Mouse (Mus musculus) CD4-positive helper T cell, adult 2 months (primary cell): Measurements from ENCODE around the gene Rrp7a.

ENCODE experiments used
- DNase-seq: peaks from one replicate; pipeline ENCODE4 v3.0.0-alpha.2; 2012; ENCODE audit warnings: low read depth, missing footprints, low spot score

The Rrp7a gene

GRCm38 (mm10) chr15:83111874-83112273, 10.7 kb downstream of the Rrp7a start:
- DNase-seq: no peak

- DNase-seq: no peak
These were observed 11.3 kb downstream of the Rrp7a start for GRCm38 (mm10) chr15:83111290-83111689.

- DNase-seq: no peak
These were observed 14.8 kb downstream of the Rrp7a start for GRCm38 (mm10) chr15:83107814-83108213.

GRCm38 (mm10) chr15:83106426-83106825, 16.2 kb downstream of the Rrp7a start:
- no peak for DNase-seq

- no peak for DNase-seq
These were observed 19.5 kb downstream of the Rrp7a start for GRCm38 (mm10) chr15:83103111-83103510.

GRCm38 (mm10) chr15:83100332-83100662, 22.3 kb downstream of the Rrp7a start:
- DNase-seq: no peak

- peak; percentile 92 for DNase-seq
These were observed 22.9 kb downstream of the Rrp7a start for GRCm38 (mm10) chr15:83099533-83100331.

GRCm38 (mm10) chr15:83095950-83096349, 26.7 kb downstream of the Rrp7a start:
- peak; percentile 28 for DNase-seq

- no peak for DNase-seq
These were observed 28.9 kb downstream of the Rrp7a start for GRCm38 (mm10) chr15:83093687-83094086.

- no peak for DNase-seq
These were observed 31.7 kb downstream of the Rrp7a start for GRCm38 (mm10) chr15:83090874-83091273.

GRCm38 (mm10) chr15:83089429-83089605, 33.3 kb downstream of the Rrp7a start, which contains the start of gene Serhl:
Serhl (plus strand) TSS chr15:83089506.
- no peak for DNase-seq

GRCm38 (mm10) chr15:83088495-83089428, 33.8 kb downstream of the Rrp7a start:
- no peak for DNase-seq

- no peak for DNase-seq
These were observed 35.8 kb downstream of the Rrp7a start for GRCm38 (mm10) chr15:83086636-83087328.

- peak; percentile 69 for DNase-seq
These were observed 36.7 kb downstream of the Rrp7a start for GRCm38 (mm10) chr15:83085901-83086300.

- peak; percentile 67 for DNase-seq
These were observed 38.5 kb downstream of the Rrp7a start for GRCm38 (mm10) chr15:83084022-83084640.

- no peak for DNase-seq
These were observed 39.1 kb downstream of the Rrp7a start for GRCm38 (mm10) chr15:83083530-83083929.

- peak; percentile 78 for DNase-seq
These were observed 46.7 kb downstream of the Rrp7a start for GRCm38 (mm10) chr15:83075607-83076525.

GRCm38 (mm10) chr15:83074179-83074578, 48.4 kb downstream of the Rrp7a start:
- DNase-seq: no peak

- no peak for DNase-seq
These were observed 50.8 kb downstream of the Rrp7a start for GRCm38 (mm10) chr15:83071752-83072151.

- DNase-seq: no peak
These were observed 51.7 kb downstream of the Rrp7a start for GRCm38 (mm10) chr15:83070942-83071341.

- DNase-seq: no peak
These were observed 54.3 kb downstream of the Rrp7a start for GRCm38 (mm10) chr15:83068270-83068669.
